Mouse (Mus musculus) cerebellum, adult (tissue): ENCODE data around the gene Wdr49.

Experiments used
- ATAC-seq: cut with Nextera tagmentation; 2 replicates; pipeline ENCODE4 v1.9.2; 2017; ENCODE audit warnings: mild to moderate bottlenecking, moderate library complexity, mixed read lengths; ENCODE audit not compliant: insufficient number of reproducible peaks, low FRiP score, low TSS enrichment

The Wdr49 gene

GRCm38 (mm10) chr3:75482056-75482455 lies at the start of gene Wdr49:
Gene Wdr49, minus strand, starts transcription at chr3:75482156.
- no peak for ATAC-seq

DNA sequence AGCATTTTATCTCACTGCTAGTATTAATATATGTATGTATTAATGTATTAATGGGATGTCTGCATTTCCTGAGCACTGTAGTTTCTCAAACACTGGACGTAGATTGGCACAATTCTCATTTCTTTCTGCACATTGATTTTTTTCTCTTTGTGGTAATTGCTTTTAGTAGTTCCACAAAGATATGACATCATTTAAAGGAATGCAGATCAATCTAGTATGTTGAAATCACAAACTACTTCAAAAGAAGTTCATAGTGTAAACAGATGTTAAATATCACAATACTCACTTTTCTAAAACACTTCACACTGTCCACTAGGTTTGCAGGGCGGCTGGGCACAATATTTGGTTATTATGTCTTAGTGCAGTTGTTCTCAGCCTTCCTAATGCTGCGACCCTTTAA lies 49.1 kb upstream of the Wdr49 start:
- ATAC-seq: no peak

- no peak for ATAC-seq
Measured at GRCm38 (mm10) chr3:75522527-75522926, 40.6 kb upstream of the Wdr49 start.

DNA sequence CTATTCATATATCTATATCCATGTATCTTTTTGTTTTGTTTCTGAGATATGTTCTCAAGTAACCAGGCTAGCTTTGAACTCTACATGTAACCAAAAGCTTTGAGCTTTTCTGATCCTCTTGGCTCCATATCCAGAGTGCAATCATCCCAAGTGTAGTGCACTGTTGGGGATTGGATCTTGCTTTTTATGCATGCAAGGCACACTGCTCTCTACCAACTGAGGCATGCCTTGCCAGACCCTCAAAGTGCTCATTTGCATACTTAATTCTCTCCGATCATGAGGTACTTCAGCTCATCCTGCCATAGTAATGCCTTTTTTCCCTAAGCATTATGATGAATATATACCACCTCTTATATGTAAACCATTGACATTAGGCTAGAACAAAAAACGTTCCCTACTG lies 39.4 kb upstream of the Wdr49 start:
- no peak for ATAC-seq

DNA sequence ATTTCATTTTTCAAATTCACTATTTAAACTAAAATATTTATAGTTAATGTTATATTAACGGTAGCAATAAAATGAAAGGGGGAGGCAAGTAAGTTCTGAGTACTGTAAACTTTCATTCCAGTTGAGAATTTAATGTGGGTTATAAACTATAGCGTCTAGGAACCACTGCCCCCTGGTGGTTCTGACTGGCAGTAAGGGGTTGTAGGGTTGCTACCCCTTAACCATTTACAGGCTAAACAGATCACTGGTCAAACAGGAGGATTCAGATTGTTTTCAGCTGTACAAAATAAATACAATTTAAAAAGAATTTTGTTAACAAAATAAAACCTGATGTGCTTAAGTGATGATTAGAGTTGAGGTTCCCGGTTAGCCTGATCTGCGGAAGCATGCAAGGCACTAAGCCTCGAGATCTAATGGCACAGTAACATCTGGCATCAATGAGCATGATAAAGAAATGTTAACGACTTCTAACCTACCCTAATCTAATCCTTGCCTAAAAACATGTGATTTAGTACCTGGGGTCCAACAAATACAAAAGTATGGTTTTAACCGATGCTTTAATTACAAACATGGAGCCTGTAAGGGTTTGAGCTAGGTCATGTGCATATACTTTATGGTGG lies 35.8 kb upstream of the Wdr49 start:
- no peak for ATAC-seq

GRCm38 (mm10) chr3:75498961-75499960 lies 17.3 kb upstream of the Wdr49 start:
- no peak for ATAC-seq

GRCm38 (mm10) chr3:75492913-75493312 lies 11.0 kb upstream of the Wdr49 start:
- ATAC-seq: no peak

GRCm38 (mm10) chr3:75475106-75475505 lies 6.8 kb downstream of the Wdr49 start:
- ATAC-seq: no peak

GRCm38 (mm10) chr3:75474657-75475056 lies 7.3 kb downstream of the Wdr49 start:
- no peak for ATAC-seq

DNA sequence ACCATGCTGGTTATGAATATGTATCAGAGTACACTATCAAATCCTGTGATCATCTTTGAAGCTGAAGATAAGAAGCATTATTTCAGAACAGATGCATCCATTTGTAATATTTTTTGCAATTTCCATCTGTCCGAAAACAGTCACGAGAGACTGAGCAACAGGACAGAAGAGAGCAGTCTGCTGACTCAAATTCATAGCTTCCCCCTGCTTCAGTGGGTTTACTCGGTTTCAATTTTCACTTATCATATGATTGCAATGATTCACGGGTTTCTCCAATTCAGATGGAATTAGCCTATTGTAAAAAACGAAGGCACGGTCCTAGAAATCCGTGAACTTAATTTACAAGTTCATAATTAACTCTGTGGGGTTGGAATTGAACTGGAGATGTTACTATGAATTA lies 13.8 kb downstream of the Wdr49 start:
- no peak for ATAC-seq

DNA sequence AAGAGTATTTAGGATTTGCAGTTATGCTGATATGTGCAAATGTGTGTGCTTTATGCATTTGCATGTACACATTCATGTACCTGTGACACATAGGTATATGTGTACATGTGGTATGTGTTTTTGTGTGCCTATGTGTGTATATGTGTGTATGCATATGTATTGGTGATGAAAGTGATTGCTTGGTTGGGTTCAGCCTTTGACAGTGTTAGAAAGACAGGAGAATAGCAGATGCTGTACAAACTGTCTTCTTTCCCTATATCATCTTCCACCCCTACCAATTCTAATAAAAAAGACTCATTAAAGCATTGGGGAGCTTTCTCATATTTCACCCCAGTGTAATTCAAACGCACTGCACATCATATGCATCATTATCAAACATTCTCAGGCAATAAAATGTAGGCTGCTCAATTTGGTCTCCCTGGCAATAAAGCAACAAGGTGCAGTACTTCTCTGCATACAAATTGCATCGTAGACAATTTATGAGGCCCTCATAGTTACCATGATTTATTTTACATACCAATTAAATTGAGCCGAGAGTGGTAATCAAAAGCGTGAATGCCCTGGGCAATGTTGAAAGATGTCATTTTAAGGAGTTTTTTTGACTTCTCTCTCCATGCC lies 51.3 kb downstream of the Wdr49 start:
- no peak for ATAC-seq

- ATAC-seq: no peak
Measured at GRCm38 (mm10) chr3:75395918-75396317, 86.0 kb downstream of the Wdr49 start.

- no peak for ATAC-seq
Measured at GRCm38 (mm10) chr3:75395121-75395895, 86.6 kb downstream of the Wdr49 start.

- no peak for ATAC-seq
Measured at GRCm38 (mm10) chr3:75394487-75394886, 87.5 kb downstream of the Wdr49 start.

DNA sequence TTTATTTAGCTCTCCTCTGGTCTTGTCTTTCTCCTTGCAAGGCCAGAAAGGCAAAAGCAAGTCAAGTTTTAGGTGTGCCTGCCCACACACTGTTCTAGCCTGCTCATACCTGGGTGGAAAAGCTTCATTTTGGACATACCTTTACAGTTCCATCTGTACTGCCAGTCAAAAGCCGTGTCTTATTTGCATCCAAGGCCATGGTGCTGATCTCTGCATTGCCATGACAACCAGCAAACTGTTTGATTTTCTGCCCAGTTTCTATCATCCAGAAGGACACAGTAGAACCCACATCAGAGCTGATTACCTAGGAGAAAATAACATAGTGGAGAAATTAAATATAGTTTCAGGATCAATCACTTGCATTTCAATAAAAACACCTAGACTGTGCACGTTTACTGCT lies 100.2 kb downstream of the Wdr49 start:
- ATAC-seq: no peak

- ATAC-seq: no peak
Measured at GRCm38 (mm10) chr3:75353972-75354371, 128.0 kb downstream of the Wdr49 start.

- no peak for ATAC-seq
Measured at GRCm38 (mm10) chr3:75337196-75337595, 144.8 kb downstream of the Wdr49 start.

DNA sequence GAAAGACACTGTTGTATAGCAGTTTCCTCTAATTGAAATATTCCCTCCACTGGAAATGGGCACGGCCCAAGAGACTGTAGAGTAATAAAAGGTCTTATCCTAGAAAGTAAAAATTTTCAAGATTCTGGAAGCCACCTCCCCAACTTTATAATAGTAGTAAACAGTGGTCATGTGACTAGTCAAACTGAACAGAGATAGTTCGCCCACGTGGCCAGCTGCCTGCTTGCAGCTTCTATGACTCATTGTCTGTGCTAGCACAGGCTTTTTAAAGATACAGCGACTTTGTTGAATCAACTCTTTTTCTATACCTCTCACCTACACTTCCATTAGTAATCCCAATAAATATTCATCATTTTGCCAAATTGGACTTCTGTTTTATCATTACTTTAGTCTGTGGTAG lies 161.0 kb downstream of the Wdr49 start:
- no peak for ATAC-seq

GRCm38 (mm10) chr3:75308861-75309260 lies 173.1 kb downstream of the Wdr49 start:
- no peak for ATAC-seq

DNA sequence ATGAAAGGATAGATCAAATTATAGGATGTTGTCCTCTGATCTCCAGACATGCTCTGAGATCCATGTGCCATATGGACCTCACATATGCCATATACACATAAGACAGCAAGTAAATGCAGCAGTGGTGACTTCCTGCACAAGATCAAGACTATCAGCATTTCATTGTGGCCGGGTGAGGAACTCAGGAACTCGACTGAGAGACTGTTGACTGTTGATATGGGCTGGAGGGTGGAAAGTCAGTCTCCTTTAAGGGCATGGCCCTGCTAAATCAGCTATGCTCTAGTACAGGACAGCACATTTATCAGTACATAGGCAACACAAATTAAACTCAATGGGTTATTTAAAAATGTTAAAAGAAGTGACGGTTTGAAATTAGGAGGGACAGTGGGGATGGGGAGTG lies 173.7 kb downstream of the Wdr49 start:
- ATAC-seq: no peak
